Mouse (Mus musculus): ENCODE results near the gene Cdk5rap1. TPM values are rescaled to one million over a fixed set of nuclear protein-coding genes. Genes with fewer than 3 reads are reported as not detected.
"Not testable (repeated sequence)": the region's sequence is repeated elsewhere in the genome, so short reads cannot be mapped to it uniquely, and the experiment has no call there.

Cdk5rap1 gene
- total RNA-seq, 2 experiments from 2014 or later: 11.5 to 14.3 TPM

- no peak overlapping the region for H3K4me3 ChIP-seq
- H3K27ac ChIP-seq: no peak overlapping the region
- peak; percentile 71 for TF ChIP-seq CTCF (IDR thresholded peaks at IDR 0.05)
- peak; percentile 31 to 46 for DNase-seq (ENCODE audit: extremely low spot score in 1 of 2, low spot score in 2 of 2)
- intact Hi-C loops (cut with DNase I): loop anchor here (1.0 kb wide), 1 partner anchor 127 kb away; no protein-coding TSS in a partner anchor
These were observed 72.3 kb downstream of the Cdk5rap1 start for GRCm38 (mm10) chr2:154300496-154300895.

DNA sequence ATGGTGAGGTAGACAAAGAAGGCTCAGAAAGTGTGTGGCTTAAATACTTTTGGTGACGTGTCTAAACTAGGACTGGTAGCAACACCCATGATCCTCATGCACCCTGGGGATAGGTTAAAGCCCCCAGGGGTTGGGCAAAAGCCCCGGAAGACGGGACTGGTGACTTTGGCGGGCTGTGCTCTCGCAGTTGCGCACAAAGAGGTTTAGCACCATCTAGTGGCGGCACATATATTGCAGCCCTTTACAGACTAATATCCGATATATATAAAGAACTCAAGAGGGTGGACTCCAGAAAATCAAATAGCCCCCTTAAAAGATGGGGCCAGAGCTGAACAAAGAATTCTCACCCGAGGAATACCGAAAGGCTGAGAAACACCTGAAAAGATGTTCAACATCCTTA is 78.1 kb downstream of the Cdk5rap1 start:
- DNase-seq (ENCODE audit: extremely low spot score in 1 of 2, low spot score in 2 of 2): peak in 1 of 2 experiments; percentile 38
- H3K27ac ChIP-seq; H3K4me3 ChIP-seq; intact Hi-C loops (cut with DNase I): not testable (repeated sequence)
- TF ChIP-seq CTCF (IDR thresholded peaks at IDR 0.05): peak; percentile 66

GRCm38 (mm10) chr2:154292833-154293232 is 80.0 kb downstream of the Cdk5rap1 start:
- no peak; the same call in 1 of the 2 replicates for TF ChIP-seq CTCF (IDR thresholded peaks at IDR 0.05)
- no peak overlapping the region for H3K4me3 ChIP-seq
- intact Hi-C loops (cut with DNase I): no loop called here
- H3K27ac ChIP-seq: no peak overlapping the region
- no peak for DNase-seq (ENCODE audit: extremely low spot score in 1 of 2, low spot score in 2 of 2)

DNA sequence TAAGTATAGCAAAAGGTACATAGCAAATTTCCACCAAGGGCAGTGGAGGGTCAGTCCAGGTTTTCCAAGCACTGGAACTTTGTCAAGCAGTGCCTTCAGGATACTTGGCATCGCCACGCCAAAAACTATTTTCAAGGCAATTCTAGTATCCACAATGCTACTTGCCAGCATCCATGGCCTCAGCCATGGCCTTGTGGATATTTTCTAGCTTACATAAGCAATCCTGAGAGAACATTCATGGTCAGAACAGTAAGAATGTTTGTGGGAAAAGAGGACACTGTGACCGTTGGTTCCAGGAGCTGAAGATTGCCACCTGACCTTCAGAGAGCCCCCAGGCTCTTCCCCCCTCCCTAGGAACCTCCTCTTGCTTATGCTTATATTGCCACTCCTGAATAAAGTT is 80.9 kb downstream of the Cdk5rap1 start:
- DNase-seq (ENCODE audit: extremely low spot score in 1 of 2, low spot score in 2 of 2); intact Hi-C loops (cut with DNase I); H3K4me3 ChIP-seq; H3K27ac ChIP-seq: not testable (repeated sequence)

Other genes starting within 250 kb of the Cdk5rap1 start
- not detected for gene Bpifa3, start 242.7 kb downstream of the Cdk5rap1 start, total RNA-seq (2021)
- gene Bpifa1, start 230.1 kb downstream of the Cdk5rap1 start, total RNA-seq (2021): not detected
- not detected for gene Bpifa5, start 210.4 kb downstream of the Cdk5rap1 start, total RNA-seq (2021)
- gene Bpifb1, start 182.2 kb downstream of the Cdk5rap1 start, total RNA-seq (2021): under 1 TPM in 1 of 2 experiments, not detected in 1; 0.50 TPM
- not detected for gene Bpifb5, start 149.3 kb downstream of the Cdk5rap1 start, total RNA-seq (2021)
- gene Bpifb9a, start 115.2 kb downstream of the Cdk5rap1 start, total RNA-seq (2021): not detected
- not detected for gene Bpifb9b, start 65.8 kb downstream of the Cdk5rap1 start, total RNA-seq (2021)
- 10 to 100 TPM; 33.9 to 34.1 TPM for gene Snta1, start 35.1 kb upstream of the Cdk5rap1 start, total RNA-seq (2021)
- 10 to 100 TPM; 54.3 to 57.4 TPM for gene Cbfa2t2, start 63.5 kb upstream of the Cdk5rap1 start, total RNA-seq (2021)
- gene 1700003F12Rik, start 174.1 kb upstream of the Cdk5rap1 start, total RNA-seq (2021): under 1 TPM in 1 of 2 experiments, not detected in 1; 0.70 TPM
- gene Actl10, start 178.8 kb upstream of the Cdk5rap1 start, total RNA-seq (2021): not detected
- 10 to 100 TPM; 79.3 to 82.7 TPM for gene Necab3, start 185.9 kb upstream of the Cdk5rap1 start, total RNA-seq (2021)
- gene E2f1, start 196.9 kb upstream of the Cdk5rap1 start, total RNA-seq (2021): 10 to 100 TPM in 1 of 2 experiments, 1 to 10 TPM in 1; 10.0 to 11.5 TPM
- 10 to 100 TPM; 12.8 to 14.2 TPM for gene Pxmp4, start 230.7 kb upstream of the Cdk5rap1 start, total RNA-seq (2021)
- 10 to 100 TPM; 11.1 to 11.7 TPM for gene Zfp341, start 240.3 kb upstream of the Cdk5rap1 start, total RNA-seq (2021)
- not detected for gene 4930519P11Rik, start 240.4 kb upstream of the Cdk5rap1 start, total RNA-seq (2021)

Measured in left cerebral cortex, adult 2 months (tissue).